Mouse (Mus musculus) liver, postnatal 0 days (tissue): ENCODE results near the gene Dcaf1. TPM values are rescaled to one million over a fixed set of nuclear protein-coding genes. Genes with fewer than 3 reads are reported as not detected.

ENCODE experiments used
- ATAC-seq: fragments of 200-750 bp; cut with Nextera tagmentation; 2 replicates; pipeline ENCODE4 v1.8.0; 2017; ENCODE audit warnings: mild to moderate bottlenecking, moderate library complexity
- DNase-seq: peaks from one replicate; pipeline ENCODE4 v3.0.0-alpha.2; 2016
- H3K27ac ChIP-seq: fragments of 300-500 bp; sonication (generic); 2 replicates; pipeline ENCODE4 v1.5.1; 2014; ENCODE audit warnings: antibody characterized with exemption, moderate library complexity, mild to moderate bottlenecking, low read depth
- H3K27me3 ChIP-seq: fragments of 300-500 bp; sonication (generic); 2 replicates; pipeline ENCODE4 v1.6.1; 2014; ENCODE audit warnings: low read length, control low read depth, mixed read lengths; ENCODE audit not compliant: insufficient read depth
- H3K36me3 ChIP-seq: fragments of 300-500 bp; sonication (generic); replicated peaks from 2 replicates; pipeline ENCODE4 v1.6.1; 2014; ENCODE audit warnings: mild to moderate bottlenecking, control low read depth, low read length, moderate library complexity, mixed read lengths; ENCODE audit not compliant: insufficient read depth
- H3K4me1 ChIP-seq: fragments of 300-500 bp; sonication (generic); 2 replicates; pipeline ENCODE4 v1.6.1; 2014; ENCODE audit warnings: antibody characterized with exemption, mild to moderate bottlenecking, control low read depth; ENCODE audit not compliant: insufficient read depth
- H3K4me2 ChIP-seq: fragments of 300-500 bp; sonication (generic); 2 replicates; pipeline ENCODE4 v1.6.1; 2014; ENCODE audit warnings: low read depth, mild to moderate bottlenecking, low read length, moderate library complexity, mixed read lengths
- H3K4me3 ChIP-seq: fragments of 300-500 bp; sonication (generic); 2 replicates; pipeline ENCODE4 v1.5.1; 2014; ENCODE audit warnings: low read depth, low read length
- H3K9ac ChIP-seq: fragments of 300-500 bp; sonication (generic); replicated peaks from 2 replicates; pipeline ENCODE4 v1.6.1; 2014; ENCODE audit warnings: mild to moderate bottlenecking, moderate library complexity
- H3K9me3 ChIP-seq: fragments of 300-500 bp; sonication (generic); 2 replicates; pipeline ENCODE4 v1.6.1; 2016; ENCODE audit warnings: mild to moderate bottlenecking, control low read depth, low read length, mixed read lengths
- CTCF ChIP-seq: sonication (generic); IDR thresholded peaks from 2 replicates; pipeline ENCODE4 v1.5.1; 2016; ENCODE audit warnings: antibody characterized with exemption, low read depth
- EP300 ChIP-seq: IDR thresholded peaks from 2 replicates; pipeline ENCODE4 v1.6.1; 2016; ENCODE audit warnings: antibody characterized with exemption, low read depth, mild to moderate bottlenecking
- WGBS: fragments of 180-500 bp; shearing (Covaris S2); extraction: QIAGEN DNeasy Blood & Tissue Kit; methylation state at CpG from one replicate; pipeline ENCODE4 v1.1.7; 2014; ENCODE audit not compliant: insufficient replicate concordance; 5-methylcytosine and 5-hydroxymethylcytosine counted together
- polyA plus RNA-seq: library from polyadenylated mRNA; unstranded; fragments of >200 nt; fragmentation: Nextera tagmentation; extraction: Ambion mirVana; gene quantifications from 2 replicates; pipeline ENCODE4 v1.2.1, GENCODE M21; 2015

Gene Dcaf1
- polyA plus RNA-seq, 1 experiment from 2014 or later = 3.1 TPM

DNA sequence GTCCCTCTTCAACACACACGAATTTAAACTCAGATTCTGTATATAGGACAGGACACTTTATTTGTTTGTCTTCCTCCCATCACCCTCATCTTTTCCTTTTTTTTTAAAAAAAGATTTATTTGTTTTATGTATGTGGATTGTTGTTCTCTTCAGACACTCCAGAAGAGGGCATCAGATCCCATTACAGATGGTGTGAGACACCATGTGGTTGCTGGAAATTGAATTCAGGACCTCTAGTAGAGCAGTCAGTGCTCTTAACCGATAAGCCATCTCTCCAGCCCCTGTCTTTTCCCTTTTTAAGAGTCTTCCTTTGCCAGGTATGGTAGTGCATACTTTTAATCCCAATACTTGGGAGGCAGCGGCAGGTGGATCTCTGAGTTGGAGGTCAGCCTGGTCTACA lies 35.0 kb downstream of the Dcaf1 start:
- Histone ChIP-seq H3K9me3 (no peaks in the 10 kb centered on the region), H3K9ac (no peak overlapping the region), H3K4me1 (no peaks in the 10 kb centered on the region), H3K27me3 (no peaks in the 10 kb centered on the region), H3K4me3 (no peak overlapping the region), H3K27ac (no peak overlapping the region), H3K36me3 (peaks cover 78% of the 10 kb centered on the region), H3K4me2 (no peak overlapping the region)
- ATAC-seq (no peak), DNase-seq (no peak)
- WGBS = 78% methylated on average over 3 of the region's 3 CpGs
- TF ChIP-seq CTCF (no peak), EP300 (no peak)

GRCm38 (mm10) chr9:106858036-106858435 lies 36.4 kb downstream of the Dcaf1 start:
- Histone ChIP-seq H3K4me3 (no peak overlapping the region), H3K27me3 (no peaks in the 10 kb centered on the region), H3K4me1 (no peaks in the 10 kb centered on the region), H3K4me2 (no peak overlapping the region), H3K36me3 (peaks cover 75% of the 10 kb centered on the region), H3K27ac (no peak overlapping the region), H3K9me3 (no peaks in the 10 kb centered on the region), H3K9ac (no peak overlapping the region)
- DNase-seq (no peak), ATAC-seq (no peak)
- WGBS = 58% methylated on average over 11 of the region's 11 CpGs
- no peak for TF ChIP-seq CTCF
- TF ChIP-seq EP300 = no peak

DNA sequence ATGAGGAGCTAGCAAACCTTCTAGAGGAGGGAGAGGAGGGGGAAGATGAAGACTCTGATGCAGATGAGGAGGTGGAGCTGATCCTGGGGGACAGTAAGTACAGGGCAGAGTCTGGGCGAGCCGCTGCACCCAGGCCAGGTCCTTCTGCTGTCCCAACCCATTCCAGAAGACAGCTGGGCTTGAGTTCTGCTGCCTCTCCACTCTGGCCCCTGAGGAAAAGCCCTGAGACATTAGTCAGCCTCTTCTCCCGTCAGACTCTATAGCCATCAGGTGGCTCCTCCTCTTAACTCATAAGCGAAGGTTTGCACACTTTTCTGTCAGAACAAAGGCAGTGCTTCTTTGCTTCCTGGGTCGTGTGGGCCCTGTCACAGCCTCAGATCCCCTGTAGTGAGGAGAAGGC lies 52.5 kb downstream of the Dcaf1 start:
- no peaks in the 10 kb centered on the region for H3K9me3 ChIP-seq
- no peaks in the 10 kb centered on the region for H3K27me3 ChIP-seq
- H3K4me3 ChIP-seq = no peak overlapping the region
- peaks cover 58% of the 10 kb centered on the region for H3K36me3 ChIP-seq
- ATAC-seq = no peak
- no peak overlapping the region for H3K9ac ChIP-seq
- no peak overlapping the region for H3K27ac ChIP-seq
- TF ChIP-seq EP300 (no peak), CTCF (no peak)
- H3K4me1 ChIP-seq = no peaks in the 10 kb centered on the region
- DNase-seq = no peak
- 74% methylated on average over 5 of the region's 5 CpGs for WGBS
- no peak overlapping the region for H3K4me2 ChIP-seq

DNA sequence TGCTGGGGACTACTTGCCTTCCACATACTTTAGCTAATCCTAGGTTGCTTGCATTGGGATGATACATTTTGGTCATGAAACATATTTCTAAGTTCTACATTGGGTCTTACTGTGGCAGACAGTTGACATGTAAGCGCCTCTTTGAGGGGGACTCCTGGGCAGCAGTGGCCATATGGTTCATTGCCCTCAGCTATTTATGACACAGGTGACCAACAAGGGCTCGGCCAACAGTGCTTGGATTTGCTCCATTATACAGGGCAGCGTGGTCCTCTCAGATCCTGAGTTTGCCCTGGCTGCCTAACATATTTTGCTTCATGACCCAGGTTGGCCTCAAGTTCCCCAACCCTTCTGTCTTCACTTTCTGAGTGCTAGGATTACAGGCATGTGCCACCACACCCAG lies 55.0 kb downstream of the Dcaf1 start:
- H3K4me2 ChIP-seq = no peak overlapping the region
- H3K27me3 ChIP-seq = no peaks in the 10 kb centered on the region
- H3K4me3 ChIP-seq = no peak overlapping the region
- no peak overlapping the region for H3K27ac ChIP-seq
- H3K36me3 ChIP-seq = peaks cover 62% of the 10 kb centered on the region
- ATAC-seq (no peak), DNase-seq (no peak)
- TF ChIP-seq EP300 = no peak
- no peak for TF ChIP-seq CTCF
- 88% methylated on average over 3 of the region's 3 CpGs for WGBS
- H3K4me1 ChIP-seq = no peaks in the 10 kb centered on the region
- no peaks in the 10 kb centered on the region for H3K9me3 ChIP-seq
- no peak overlapping the region for H3K9ac ChIP-seq

GRCm38 (mm10) chr9:106879471-106879870 lies 57.8 kb downstream of the Dcaf1 start:
- Histone ChIP-seq H3K4me1 (peaks cover 12% of the 10 kb centered on the region), H3K4me3 (no peak overlapping the region), H3K9me3 (no peaks in the 10 kb centered on the region), H3K9ac (no peak overlapping the region; the same call in 1 of the 2 replicates), H3K4me2 (no peak overlapping the region), H3K36me3 (peaks cover 50% of the 10 kb centered on the region), H3K27me3 (no peaks in the 10 kb centered on the region), H3K27ac (no peak overlapping the region)
- DNase-seq = no peak
- WGBS = 76% methylated on average over 4 of the region's 4 CpGs
- ATAC-seq = no peak
- no peak for TF ChIP-seq EP300

DNA sequence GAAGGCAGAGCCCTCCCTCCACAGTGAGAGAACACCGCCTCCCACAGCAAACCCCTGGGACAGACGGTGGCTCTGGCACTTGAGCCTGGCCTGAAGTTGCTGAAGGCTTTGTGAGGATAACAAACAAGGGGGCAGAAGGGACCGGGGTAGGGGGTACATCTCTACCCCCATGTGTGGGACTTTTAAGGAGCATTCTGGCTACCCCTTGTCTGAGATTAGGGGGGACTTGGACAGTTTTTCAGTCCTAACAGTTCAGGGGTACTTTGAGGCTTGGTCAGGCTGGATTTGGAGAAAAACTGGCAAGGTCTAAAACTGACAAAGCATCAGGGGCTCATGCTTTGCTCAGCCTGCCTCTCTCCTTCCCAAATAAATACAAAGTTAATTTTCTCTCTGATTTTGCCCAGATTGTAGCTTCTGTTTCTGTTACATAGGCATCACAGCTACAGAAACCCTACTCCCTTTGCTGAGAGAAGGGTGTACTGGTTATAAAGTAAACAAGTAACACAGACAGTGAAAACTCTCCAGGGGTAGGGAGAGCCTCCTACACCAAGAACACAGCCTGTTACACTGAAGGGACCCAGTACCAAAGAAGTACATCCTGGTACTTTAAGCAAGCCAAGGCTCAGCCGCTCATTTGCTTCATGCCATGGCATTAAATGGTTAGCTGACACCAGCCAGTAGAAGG lies 59.5 kb downstream of the Dcaf1 start:
- H3K4me2 ChIP-seq = no peak overlapping the region
- WGBS = 75% methylated on average over 4 of the region's 4 CpGs
- H3K9ac ChIP-seq = no peak overlapping the region
- no peak for DNase-seq
- no peak overlapping the region for H3K4me3 ChIP-seq
- H3K27ac ChIP-seq = no peak overlapping the region
- TF ChIP-seq EP300 (no peak), CTCF (no peak)
- H3K36me3 ChIP-seq = peaks cover 45% of the 10 kb centered on the region
- H3K27me3 ChIP-seq = no peaks in the 10 kb centered on the region
- ATAC-seq = no peak
- H3K4me1 ChIP-seq = peaks cover 26% of the 10 kb centered on the region
- no peaks in the 10 kb centered on the region for H3K9me3 ChIP-seq

DNA sequence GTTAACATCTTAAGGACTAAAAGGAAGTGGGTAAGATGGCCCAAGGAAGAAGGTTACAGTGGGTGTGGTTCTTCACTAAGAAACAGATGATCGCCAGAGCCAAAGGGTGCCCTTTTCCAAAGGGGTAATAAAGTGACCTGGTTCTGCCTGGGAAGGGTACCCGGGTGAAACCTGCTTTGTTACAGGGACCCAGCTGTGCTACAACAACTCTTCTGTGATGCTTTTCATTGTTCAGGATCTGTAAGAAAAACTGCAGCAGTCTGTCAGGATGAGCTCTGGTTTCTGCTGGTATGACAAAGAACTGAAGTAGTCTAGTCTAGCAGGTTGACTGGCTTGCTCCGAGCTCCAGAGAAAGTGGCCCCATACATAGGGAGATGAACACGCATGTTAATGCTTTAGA lies 60.5 kb downstream of the Dcaf1 start:
- Histone ChIP-seq H3K27me3 (no peaks in the 10 kb centered on the region), H3K4me3 (no peak overlapping the region), H3K27ac (no peak overlapping the region; the same call in 1 of the 2 replicates), H3K9ac (no peak overlapping the region), H3K4me2 (no peak overlapping the region), H3K4me1 (peaks cover 26% of the 10 kb centered on the region), H3K9me3 (no peaks in the 10 kb centered on the region), H3K36me3 (peaks cover 39% of the 10 kb centered on the region)
- TF ChIP-seq EP300 = no peak
- no peak for TF ChIP-seq CTCF
- ATAC-seq = no peak
- no peak for DNase-seq
- WGBS = 54% methylated on average over 4 of the region's 4 CpGs
